Mouse (Mus musculus) right cerebral cortex, postnatal 4 days (tissue): Measurements from ENCODE around the gene Nthl1.

Source experiments
- DNase-seq: peaks from one replicate; pipeline ENCODE4 v3.0.0-alpha.2; 2022

The Nthl1 gene

GRCm38 (mm10) chr17:24630072-24630471 lies 2.4 kb upstream of the Nthl1 start:
- DNase-seq, result no peak

DNA sequence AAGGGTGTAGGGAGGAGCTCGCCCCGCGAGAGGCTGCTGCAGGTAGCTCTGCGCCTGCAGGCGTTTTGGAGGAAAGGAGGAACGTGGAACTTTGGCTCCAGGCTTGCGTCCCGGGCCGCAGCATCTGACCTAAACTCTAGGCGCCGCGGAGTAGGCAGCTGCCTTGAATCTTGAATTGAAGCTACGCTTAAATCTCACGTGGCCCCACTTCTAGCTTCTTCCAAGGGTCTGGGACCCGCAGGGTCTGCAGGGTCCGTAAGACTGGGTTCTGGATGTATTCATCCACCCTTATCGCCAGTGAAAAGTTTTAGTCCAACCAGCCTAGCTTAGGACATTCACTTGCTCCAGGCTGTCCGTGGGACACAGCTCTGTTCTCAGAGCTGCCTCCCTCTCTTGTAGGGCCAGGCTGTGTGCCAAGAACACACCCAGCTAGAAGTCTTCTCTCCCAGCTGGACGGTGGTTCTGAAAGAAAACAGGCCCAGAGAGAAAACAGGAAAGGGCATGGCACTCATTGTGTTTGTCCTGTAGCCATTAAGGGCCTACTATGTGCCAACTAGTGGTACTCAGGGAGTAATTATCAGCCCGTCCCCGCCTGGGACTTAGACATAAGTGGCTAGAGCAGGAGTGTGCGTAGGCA lies 451 bp downstream of the Nthl1 start:
- no peak for DNase-seq

GRCm38 (mm10) chr17:24633831-24634230 lies 1.4 kb downstream of the Nthl1 start:
- DNase-seq, result no peak

- DNase-seq, result no peak
These were observed 2.5 kb downstream of the Nthl1 start for GRCm38 (mm10) chr17:24635024-24635423.

DNA sequence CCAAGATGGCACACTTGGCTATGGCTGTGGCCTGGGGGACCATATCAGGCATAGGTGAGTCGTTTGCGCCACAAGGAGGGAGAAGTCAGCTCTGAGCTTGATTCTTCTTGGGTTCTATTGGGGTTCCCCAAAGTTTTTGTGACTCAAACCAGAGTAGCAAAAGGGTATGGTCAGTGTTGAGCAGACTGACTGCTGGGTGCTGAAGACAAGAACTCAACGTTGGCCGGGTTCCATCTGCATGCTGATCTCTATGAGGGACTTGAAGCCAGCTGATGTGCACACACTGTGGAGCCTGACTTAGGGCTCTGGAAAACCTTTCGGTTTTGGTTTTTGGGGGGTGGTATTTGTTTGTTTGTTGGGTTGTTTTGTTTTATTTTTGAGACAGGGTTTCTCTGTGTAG lies 3.2 kb downstream of the Nthl1 start:
- DNase-seq, result no peak

GRCm38 (mm10) chr17:24636781-24637481 lies 4.5 kb downstream of the Nthl1 start:
- no peak for DNase-seq

- DNase-seq, result no peak
These were observed 5.7 kb downstream of the Nthl1 start for GRCm38 (mm10) chr17:24638214-24638613.

DNA sequence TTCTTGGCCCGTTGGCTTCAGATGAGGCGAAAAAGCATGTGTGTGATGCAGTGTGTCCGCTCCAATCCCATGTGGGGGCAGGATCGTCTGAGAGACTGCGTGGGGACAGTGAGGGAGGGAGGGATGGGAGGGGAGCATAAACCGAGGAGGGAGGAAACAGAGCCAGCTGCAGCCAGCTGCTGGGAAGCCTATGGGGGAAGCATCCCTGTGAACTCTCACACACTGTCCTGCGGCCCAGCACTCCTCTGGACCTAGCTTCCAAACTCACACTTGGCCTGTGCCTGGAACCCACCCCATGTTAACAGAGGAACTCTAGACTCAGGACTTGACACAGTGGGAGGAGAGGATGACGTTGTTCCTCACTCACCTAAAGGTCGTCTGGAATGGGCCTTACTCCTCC lies 6.4 kb downstream of the Nthl1 start:
- no peak for DNase-seq

- DNase-seq, result no peak
These were observed 7.1 kb downstream of the Nthl1 start for GRCm38 (mm10) chr17:24639571-24639988.

DNA sequence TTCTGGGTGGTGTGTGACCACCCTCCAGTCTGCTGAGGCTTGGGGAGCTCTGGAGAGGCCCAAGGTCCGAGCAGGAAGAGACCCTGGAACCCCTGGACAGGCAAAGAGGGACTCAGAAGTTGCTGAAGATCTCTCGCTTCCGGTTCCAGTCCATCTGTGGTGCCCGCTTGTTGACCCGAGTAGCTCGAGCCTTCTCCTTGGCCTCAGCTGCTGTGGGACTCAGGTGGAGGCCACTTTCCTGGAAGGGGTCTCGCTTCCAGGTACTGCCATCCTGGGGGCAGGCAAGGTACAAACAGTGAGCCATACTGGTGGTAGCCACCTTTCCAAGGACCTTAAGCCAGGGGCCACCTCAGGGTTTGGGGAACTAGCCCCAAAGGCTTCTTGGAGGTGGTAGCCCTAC lies 7.6 kb downstream of the Nthl1 start:
- DNase-seq, result no peak

GRCm38 (mm10) chr17:24640581-24640980 lies 8.1 kb downstream of the Nthl1 start:
- DNase-seq, result no peak

DNA sequence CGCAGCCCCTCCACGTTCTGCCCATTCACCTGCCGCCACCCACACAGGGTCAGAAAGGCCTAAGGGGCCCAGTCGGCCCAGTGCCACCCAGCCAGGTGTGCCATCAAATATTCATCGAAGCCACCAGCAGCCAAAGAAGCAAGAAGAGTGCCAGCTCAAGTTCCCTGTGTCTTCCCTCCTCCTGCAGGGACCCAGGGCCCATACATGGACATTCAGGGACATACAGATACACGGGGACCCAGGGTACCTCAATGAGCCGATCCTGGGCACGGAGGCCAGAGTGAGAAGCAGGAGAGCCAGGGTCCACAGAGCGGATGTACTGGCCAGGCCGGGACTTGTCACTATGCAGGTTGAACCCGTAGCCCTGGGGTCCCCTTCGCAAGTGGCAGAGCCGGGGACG lies 9.5 kb downstream of the Nthl1 start:
- DNase-seq, result no peak

GRCm38 (mm10) chr17:24642791-24643343 lies 10.4 kb downstream of the Nthl1 start:
- DNase-seq, result no peak

- DNase-seq, result no peak
These were observed 11.7 kb downstream of the Nthl1 start for GRCm38 (mm10) chr17:24644030-24644715.

GRCm38 (mm10) chr17:24644875-24645721 lies 12.6 kb downstream of the Nthl1 start:
- DNase-seq, result no peak

DNA sequence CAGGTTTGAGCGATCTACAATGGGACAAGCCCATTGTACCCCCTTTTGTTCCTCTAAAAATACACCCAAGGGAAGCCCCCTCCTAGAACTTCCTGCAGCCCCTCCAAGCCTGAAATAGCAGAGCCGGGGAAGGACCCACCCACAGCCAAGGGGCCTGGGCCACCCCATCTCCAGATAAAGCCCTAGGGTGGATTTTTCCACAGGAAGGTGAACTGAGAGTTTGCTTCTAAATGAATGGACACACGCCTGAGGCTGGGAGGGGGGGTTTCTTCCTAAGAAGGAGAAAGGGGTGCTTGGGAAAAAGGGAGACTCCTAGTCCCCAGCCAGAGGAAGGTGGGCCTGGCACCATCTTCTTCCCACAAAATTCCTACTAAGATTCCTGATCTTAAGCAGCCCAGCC lies 13.4 kb downstream of the Nthl1 start:
- no peak for DNase-seq

DNA sequence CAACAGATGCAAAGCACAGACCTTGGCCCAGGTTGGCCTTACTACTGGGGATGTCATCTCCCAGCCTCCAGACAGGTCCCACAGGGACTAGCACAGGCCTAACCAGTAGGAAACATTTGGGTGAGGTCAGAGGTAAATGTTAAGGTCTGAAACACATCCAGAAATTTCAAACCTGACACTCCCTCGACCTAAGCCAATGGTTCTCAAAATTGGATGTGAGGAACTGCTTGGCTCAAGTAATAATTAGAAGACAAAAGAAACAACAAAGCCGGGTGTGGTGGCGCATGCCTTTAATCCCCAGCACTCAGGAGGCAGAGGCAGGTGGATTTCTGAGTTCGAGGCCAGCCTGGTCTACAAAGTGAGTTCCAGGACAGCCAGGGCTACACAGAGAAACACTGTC lies 13.9 kb downstream of the Nthl1 start:
- no peak for DNase-seq

- no peak for DNase-seq
These were observed 15.0 kb downstream of the Nthl1 start for GRCm38 (mm10) chr17:24647493-24647892.

- DNase-seq, result no peak
These were observed 16.4 kb downstream of the Nthl1 start for GRCm38 (mm10) chr17:24648731-24649377.

GRCm38 (mm10) chr17:24649581-24650069 lies 17.1 kb downstream of the Nthl1 start:
- peak; percentile 30 for DNase-seq

DNA sequence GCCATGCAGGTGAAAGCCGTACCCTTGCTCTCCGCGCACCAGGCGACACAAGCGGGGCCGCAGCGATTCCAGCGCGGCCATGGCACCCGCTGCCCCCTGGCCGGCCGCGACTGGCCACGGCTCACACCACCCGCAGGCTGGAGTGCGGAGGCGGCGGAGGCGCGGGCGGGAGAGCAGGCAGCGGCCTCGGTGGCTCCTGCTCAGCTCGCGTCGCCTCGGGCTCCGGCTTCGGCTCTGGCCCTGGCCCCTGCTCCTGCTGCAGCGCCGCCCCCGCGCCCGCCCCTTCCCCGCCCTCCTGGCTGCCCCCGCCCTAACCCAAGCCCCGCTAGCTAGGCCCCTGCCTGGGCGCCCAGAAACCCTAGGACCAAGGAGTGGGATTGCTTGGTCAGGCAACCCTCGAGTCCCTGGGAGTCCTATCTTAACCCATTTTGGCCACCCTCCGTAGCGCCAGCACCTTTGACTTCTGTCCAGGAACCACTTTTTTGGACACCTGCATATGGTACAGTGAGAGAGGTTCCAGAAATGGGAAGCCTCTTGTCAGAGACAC lies 17.7 kb downstream of the Nthl1 start, which contains the start of gene Slc9a3r2:
Slc9a3r2 (minus strand) TSS at position 258 of the 547 bp plus-strand sequence.
- peak; percentile 58 for DNase-seq

GRCm38 (mm10) chr17:24650766-24651165 lies 18.3 kb downstream of the Nthl1 start:
- no peak for DNase-seq
